Mouse (Mus musculus): ENCODE measurements around the gene Vmn2r72. TPM values are rescaled to one million over a fixed set of nuclear protein-coding genes. Genes with fewer than 3 reads are reported as not detected.

Gene Vmn2r72
- polyA plus RNA-seq (2012; rRNA removed), result not detected in 2 replicates

- WGBS, result 83% methylated on average over 1 of the region's 1 CpGs
- no peak for DNase-seq (ENCODE audit: low read depth, low spot score)
Measured at GRCm38 (mm10) chr7:85754997-85755396, at the start of gene Vmn2r72. Vmn2r72 (minus strand) TSS chr7:85755097.

Other genes with a start within 250 kb of the Vmn2r72 start
- gene Vmn2r71, start 192.0 kb downstream of the Vmn2r72 start, polyA plus RNA-seq (2012; rRNA removed), result not detected in 2 replicates
- not detected in 2 replicates for gene Vmn2r70, start 185.9 kb downstream of the Vmn2r72 start, polyA plus RNA-seq (2012; rRNA removed)
- gene Vmn2r73, start 121.2 kb upstream of the Vmn2r72 start, polyA plus RNA-seq (2012; rRNA removed), result not detected in 2 replicates
- not detected in 2 replicates for gene Vmn2r74, start 206.5 kb upstream of the Vmn2r72 start, polyA plus RNA-seq (2012; rRNA removed)